Mouse (Mus musculus) embryonic fibroblast, embryonic 13.5 days (primary cell): ENCODE measurements around the gene Smg8.

Experiments
- CTCF ChIP-seq: IDR thresholded peaks from 2 replicates; pipeline ENCODE4 v1.5.1; 2011; ENCODE audit warnings: mild to moderate bottlenecking, control low read depth, low read length, moderate library complexity, borderline replicate concordance; ENCODE audit not compliant: insufficient read depth
- POLR2A ChIP-seq: IDR thresholded peaks from 2 replicates; pipeline ENCODE4 v1.6.1; 2011; ENCODE audit warnings: low read depth, mild to moderate bottlenecking, control low read depth, low read length, moderate library complexity

DNA sequence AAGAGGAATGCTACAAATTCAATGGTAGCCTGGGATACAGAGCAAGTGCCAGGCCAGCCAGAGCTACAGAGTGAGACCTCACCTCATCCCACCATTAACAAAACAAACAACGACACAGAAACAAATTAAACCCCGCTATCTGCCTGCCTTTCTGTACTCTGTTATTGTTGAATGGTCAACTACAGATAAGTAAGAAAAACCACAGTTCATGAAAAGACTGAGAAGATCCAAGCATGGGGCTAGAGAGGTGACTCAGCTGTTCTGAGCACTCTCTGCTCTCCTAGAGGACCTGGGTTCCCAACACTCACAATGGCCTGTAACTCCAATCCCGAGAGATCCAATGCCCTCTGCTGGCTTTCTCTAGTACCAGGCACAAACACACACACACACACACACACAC is 58.4 kb downstream of the Smg8 start:
- TF ChIP-seq POLR2A: no peak
- TF ChIP-seq CTCF: no peak
